Mouse (Mus musculus) kidney, embryonic 15.5 days (tissue): Measurements from ENCODE around the gene Dpp6. TPM values are rescaled to one million over a fixed set of nuclear protein-coding genes. Genes with fewer than 3 reads are reported as not detected.

Experiments used
- ATAC-seq: fragments of 200-750 bp; cut with Nextera tagmentation; replicated peaks from 2 replicates; pipeline ENCODE4 v1.8.0; 2017; ENCODE audit warnings: moderate TSS enrichment; ENCODE audit not compliant: low FRiP score
- H3K27ac ChIP-seq: fragments of 300-500 bp; sonication (generic); 2 replicates; pipeline ENCODE4 v1.5.1; 2015; ENCODE audit warnings: mild to moderate bottlenecking, inconsistent platforms
- H3K27me3 ChIP-seq: fragments of 300-500 bp; sonication (generic); 2 replicates; pipeline ENCODE4 v1.6.1; 2015; ENCODE audit warnings: inconsistent platforms
- H3K36me3 ChIP-seq: fragments of 300-500 bp; sonication (generic); 2 replicates; pipeline ENCODE4 v1.6.1; 2015; ENCODE audit warnings: inconsistent platforms
- H3K4me1 ChIP-seq: fragments of 300-500 bp; sonication (generic); 2 replicates; pipeline ENCODE4 v1.6.1; 2015; ENCODE audit warnings: inconsistent platforms
- H3K4me2 ChIP-seq: fragments of 300-500 bp; sonication (generic); 2 replicates; pipeline ENCODE4 v1.6.1; 2015; ENCODE audit warnings: moderate library complexity, mild to moderate bottlenecking, inconsistent platforms
- H3K4me3 ChIP-seq: fragments of 300-500 bp; sonication (generic); replicated peaks from 2 replicates; pipeline ENCODE4 v1.5.1; 2015; ENCODE audit warnings: mild to moderate bottlenecking, inconsistent platforms
- H3K9ac ChIP-seq: fragments of 300-500 bp; sonication (generic); 2 replicates; pipeline ENCODE4 v1.6.1; 2015; ENCODE audit warnings: mild to moderate bottlenecking, inconsistent platforms
- H3K9me3 ChIP-seq: fragments of 300-500 bp; sonication (generic); replicated peaks from 2 replicates; pipeline ENCODE4 v1.6.1; 2016; ENCODE audit warnings: inconsistent platforms
- WGBS: fragments of 180-500 bp; shearing (Covaris S2); methylation state at CpG from one replicate; pipeline ENCODE4 v1.1.7; 2015; ENCODE audit warnings: mixed read lengths; 5-methylcytosine and 5-hydroxymethylcytosine counted together
- polyA plus RNA-seq: library from polyadenylated mRNA; unstranded; fragments of >200 nt; fragmentation: Nextera tagmentation; extraction: Ambion mirVana; gene quantifications from 2 replicates; pipeline ENCODE4 v1.2.1, GENCODE M21; 2015

Gene Dpp6
- polyA plus RNA-seq, 1 experiment from 2014 or later = 3.5 TPM

- Histone ChIP-seq H3K36me3 (no peaks in the 10 kb centered on the region), H3K4me3 (no peak overlapping the region)
- 90% methylated on average over 3 of the region's 3 CpGs for WGBS
These were observed 430.8 kb downstream of the Dpp6 start for GRCm38 (mm10) chr5:27247793-27248192.

GRCm38 (mm10) chr5:27248685-27249084 lies 431.7 kb downstream of the Dpp6 start:
- 68% methylated on average over 2 of the region's 2 CpGs for WGBS
- H3K27ac ChIP-seq = no peak overlapping the region
- H3K9me3 ChIP-seq = no peaks in the 10 kb centered on the region
- no peaks in the 10 kb centered on the region for H3K36me3 ChIP-seq
- no peaks in the 10 kb centered on the region for H3K4me1 ChIP-seq
- H3K27me3 ChIP-seq = no peaks in the 10 kb centered on the region
- H3K4me3 ChIP-seq = no peak overlapping the region
- H3K4me2 ChIP-seq = no peak overlapping the region
- H3K9ac ChIP-seq = no peak overlapping the region
- no peak for ATAC-seq

More at GRCm38 (mm10) chr5:27247793-27248192, 430.8 kb downstream of the Dpp6 start:
- H3K27me3 ChIP-seq = no peaks in the 10 kb centered on the region
- no peaks in the 10 kb centered on the region for H3K9me3 ChIP-seq
- no peak overlapping the region for H3K9ac ChIP-seq
- H3K27ac ChIP-seq = no peak overlapping the region
- H3K4me2 ChIP-seq = no peak overlapping the region
- no peak for ATAC-seq
- H3K4me1 ChIP-seq = no peaks in the 10 kb centered on the region

- Histone ChIP-seq H3K4me1 (no peaks in the 10 kb centered on the region), H3K9ac (no peak overlapping the region), H3K27ac (no peak overlapping the region), H3K27me3 (no peaks in the 10 kb centered on the region), H3K9me3 (peaks cover 7% of the 10 kb centered on the region; the same call in 1 of the 2 replicates), H3K4me2 (no peak overlapping the region), H3K36me3 (no peaks in the 10 kb centered on the region), H3K4me3 (no peak overlapping the region)
- ATAC-seq = no peak
- WGBS = 62% methylated on average over 4 of the region's 4 CpGs
These were observed 432.9 kb downstream of the Dpp6 start for GRCm38 (mm10) chr5:27249951-27250350.

- WGBS = 95% methylated on average over 3 of the region's 3 CpGs
- no peaks in the 10 kb centered on the region for H3K27me3 ChIP-seq
These were observed 433.9 kb downstream of the Dpp6 start for GRCm38 (mm10) chr5:27250906-27251305.

GRCm38 (mm10) chr5:27251361-27251760 lies 434.4 kb downstream of the Dpp6 start:
- no peaks in the 10 kb centered on the region for H3K36me3 ChIP-seq
- H3K4me3 ChIP-seq = no peak overlapping the region
- H3K4me1 ChIP-seq = no peaks in the 10 kb centered on the region
- H3K27me3 ChIP-seq = no peaks in the 10 kb centered on the region
- peaks cover 7% of the 10 kb centered on the region; the same call in 1 of the 2 replicates for H3K9me3 ChIP-seq
- H3K27ac ChIP-seq = no peak overlapping the region
- no peak overlapping the region for H3K9ac ChIP-seq
- no peak for ATAC-seq
- H3K4me2 ChIP-seq = no peak overlapping the region

More at GRCm38 (mm10) chr5:27250906-27251305, 433.9 kb downstream of the Dpp6 start:
- Histone ChIP-seq H3K9me3 (peaks cover 7% of the 10 kb centered on the region; the same call in 1 of the 2 replicates), H3K4me2 (no peak overlapping the region), H3K27ac (no peak overlapping the region), H3K4me1 (no peaks in the 10 kb centered on the region), H3K36me3 (no peaks in the 10 kb centered on the region), H3K9ac (no peak overlapping the region), H3K4me3 (no peak overlapping the region)
- ATAC-seq = no peak

- no peak overlapping the region for H3K4me3 ChIP-seq
- 75% methylated on average over 2 of the region's 2 CpGs for WGBS
- H3K9ac ChIP-seq = no peak overlapping the region
- H3K9me3 ChIP-seq = peaks cover 7% of the 10 kb centered on the region; the same call in 1 of the 2 replicates
- H3K4me1 ChIP-seq = no peaks in the 10 kb centered on the region
- H3K27me3 ChIP-seq = no peaks in the 10 kb centered on the region
- no peak overlapping the region for H3K4me2 ChIP-seq
- H3K36me3 ChIP-seq = no peaks in the 10 kb centered on the region
- no peak for ATAC-seq
- no peak overlapping the region for H3K27ac ChIP-seq
These were observed 438.2 kb downstream of the Dpp6 start for GRCm38 (mm10) chr5:27255247-27255646.

GRCm38 (mm10) chr5:27258636-27259035 lies 441.6 kb downstream of the Dpp6 start:
- no peaks in the 10 kb centered on the region for H3K27me3 ChIP-seq
- 0 out of 2 replicates have a peak, but pooled peaks cover 6% of the 10 kb centered on the region for H3K4me1 ChIP-seq
- H3K9me3 ChIP-seq = peaks cover 7% of the 10 kb centered on the region; the same call in 1 of the 2 replicates
- no peak overlapping the region for H3K27ac ChIP-seq
- no peaks in the 10 kb centered on the region for H3K36me3 ChIP-seq
- 75% methylated on average over 3 of the region's 3 CpGs for WGBS
- no peak for ATAC-seq
- no peak overlapping the region for H3K4me2 ChIP-seq
- H3K4me3 ChIP-seq = no peak overlapping the region
- H3K9ac ChIP-seq = no peak overlapping the region

- H3K36me3 ChIP-seq = no peaks in the 10 kb centered on the region
- ATAC-seq = 0 out of 2 replicates have a peak, but pooled peaks have one; percentile 36
- no peak overlapping the region for H3K9ac ChIP-seq
- peak overlapping the region; percentile 14 for H3K4me3 ChIP-seq
- 8% methylated on average over 27 of the region's 27 CpGs for WGBS
- H3K27me3 ChIP-seq = no peaks in the 10 kb centered on the region
- H3K4me2 ChIP-seq = peak overlapping the region; percentile 55
- H3K9me3 ChIP-seq = no peaks in the 10 kb centered on the region
- no peak overlapping the region for H3K27ac ChIP-seq
- H3K4me1 ChIP-seq = 0 out of 2 replicates have a peak, but pooled peaks cover 6% of the 10 kb centered on the region
These were observed 445.0 kb downstream of the Dpp6 start for GRCm38 (mm10) chr5:27261746-27262727.

- no peak overlapping the region for H3K4me3 ChIP-seq
- no peak for ATAC-seq
- H3K9me3 ChIP-seq = no peaks in the 10 kb centered on the region
- no peaks in the 10 kb centered on the region for H3K36me3 ChIP-seq
- H3K9ac ChIP-seq = no peak overlapping the region
- 73% methylated on average over 1 of the region's 1 CpGs for WGBS
- H3K27ac ChIP-seq = no peak overlapping the region
- 0 out of 2 replicates have a peak, but pooled peaks cover 6% of the 10 kb centered on the region for H3K4me1 ChIP-seq
- no peak overlapping the region for H3K4me2 ChIP-seq
- H3K27me3 ChIP-seq = no peaks in the 10 kb centered on the region
These were observed 445.7 kb downstream of the Dpp6 start for GRCm38 (mm10) chr5:27262751-27263150.

GRCm38 (mm10) chr5:27265281-27265680 lies 448.3 kb downstream of the Dpp6 start:
- Histone ChIP-seq H3K4me1 (0 out of 2 replicates have a peak, but pooled peaks cover 6% of the 10 kb centered on the region), H3K4me3 (no peak overlapping the region), H3K9me3 (no peaks in the 10 kb centered on the region), H3K27ac (no peak overlapping the region), H3K27me3 (no peaks in the 10 kb centered on the region), H3K36me3 (no peaks in the 10 kb centered on the region), H3K4me2 (no peak overlapping the region), H3K9ac (no peak overlapping the region)
- 70% methylated on average over 3 of the region's 3 CpGs for WGBS
- no peak for ATAC-seq

GRCm38 (mm10) chr5:27271336-27271735 lies 454.3 kb downstream of the Dpp6 start:
- Histone ChIP-seq H3K9ac (no peak overlapping the region), H3K9me3 (no peaks in the 10 kb centered on the region), H3K36me3 (no peaks in the 10 kb centered on the region), H3K27me3 (no peaks in the 10 kb centered on the region), H3K4me3 (no peak overlapping the region), H3K4me2 (no peak overlapping the region), H3K27ac (no peak overlapping the region), H3K4me1 (no peaks in the 10 kb centered on the region)
- no peak for ATAC-seq
- WGBS = 70% methylated on average over 4 of the region's 4 CpGs

GRCm38 (mm10) chr5:27274781-27275395 lies 457.9 kb downstream of the Dpp6 start:
- no peak overlapping the region for H3K4me2 ChIP-seq
- 70% methylated on average over 8 of the region's 8 CpGs for WGBS
- no peak for ATAC-seq
- no peaks in the 10 kb centered on the region for H3K27me3 ChIP-seq
- no peaks in the 10 kb centered on the region for H3K4me1 ChIP-seq
- no peak overlapping the region for H3K27ac ChIP-seq
- no peak overlapping the region for H3K9ac ChIP-seq
- no peaks in the 10 kb centered on the region for H3K9me3 ChIP-seq
- no peaks in the 10 kb centered on the region for H3K36me3 ChIP-seq
- H3K4me3 ChIP-seq = no peak overlapping the region
